Mouse (Mus musculus) hindbrain, embryonic 13.5 days (tissue): ENCODE measurements at regions not wholly inside any gene's neighbourhood (a gene's known extent, or its start where the extent isn't known, plus 50 kb on each side); places are given as distances from the start of the nearest gene placed in this dataset.
"Not testable (repeated sequence)": the region's sequence is repeated elsewhere in the genome, so short reads cannot be mapped to it uniquely, and the experiment has no call there.

Source experiments
- ATAC-seq: fragments of 200-750 bp; cut with Nextera tagmentation; 2 replicates; pipeline ENCODE4 v1.8.0; 2017; ENCODE audit warnings: moderate TSS enrichment; ENCODE audit not compliant: low FRiP score
- H3K27ac ChIP-seq: fragments of 300-500 bp; sonication (generic); 2 replicates; pipeline ENCODE4 v1.5.1; 2015; ENCODE audit warnings: inconsistent platforms, mild to moderate bottlenecking, moderate library complexity
- H3K27me3 ChIP-seq: fragments of 300-500 bp; sonication (generic); 2 replicates; pipeline ENCODE4 v1.6.1; 2015; ENCODE audit warnings: mild to moderate bottlenecking, inconsistent platforms
- H3K36me3 ChIP-seq: fragments of 300-500 bp; sonication (generic); 2 replicates; pipeline ENCODE4 v1.6.1; 2015; ENCODE audit warnings: mild to moderate bottlenecking, inconsistent platforms
- H3K4me1 ChIP-seq: fragments of 300-500 bp; sonication (generic); replicated peaks from 2 replicates; pipeline ENCODE4 v1.6.1; 2015; ENCODE audit warnings: inconsistent platforms
- H3K4me2 ChIP-seq: fragments of 300-500 bp; sonication (generic); 2 replicates; pipeline ENCODE4 v1.6.1; 2015; ENCODE audit warnings: inconsistent platforms, mild to moderate bottlenecking, moderate library complexity
- H3K4me3 ChIP-seq: fragments of 300-500 bp; sonication (generic); 2 replicates; pipeline ENCODE4 v1.5.1; 2015; ENCODE audit warnings: mild to moderate bottlenecking, inconsistent platforms
- H3K9ac ChIP-seq: fragments of 300-500 bp; sonication (generic); 2 replicates; pipeline ENCODE4 v1.6.1; 2015; ENCODE audit warnings: mild to moderate bottlenecking, inconsistent platforms
- H3K9me3 ChIP-seq: fragments of 300-500 bp; sonication (generic); 2 replicates; pipeline ENCODE4 v1.6.1; 2016; ENCODE audit warnings: inconsistent platforms
- WGBS: fragments of 180-500 bp; shearing (Covaris S2); methylation state at CpG from one replicate; pipeline ENCODE4 v1.1.7; 2015; 5-methylcytosine and 5-hydroxymethylcytosine counted together

GRCm38 (mm10) chr10:69100742-69101141, 50.5 kb upstream of the Rhobtb1 start:
- not testable (repeated sequence) for ATAC-seq, H3K9ac ChIP-seq, H3K4me2 ChIP-seq, H3K36me3 ChIP-seq, H3K27me3 ChIP-seq, H3K4me3 ChIP-seq, H3K27ac ChIP-seq, H3K9me3 ChIP-seq
- 79% methylated on average over 16 of the region's 16 CpGs for WGBS
- H3K4me1 ChIP-seq: peaks cover 11% of the 10 kb centered on the region; the same call in 1 of the 2 replicates
